In the genomic region with DNA sequence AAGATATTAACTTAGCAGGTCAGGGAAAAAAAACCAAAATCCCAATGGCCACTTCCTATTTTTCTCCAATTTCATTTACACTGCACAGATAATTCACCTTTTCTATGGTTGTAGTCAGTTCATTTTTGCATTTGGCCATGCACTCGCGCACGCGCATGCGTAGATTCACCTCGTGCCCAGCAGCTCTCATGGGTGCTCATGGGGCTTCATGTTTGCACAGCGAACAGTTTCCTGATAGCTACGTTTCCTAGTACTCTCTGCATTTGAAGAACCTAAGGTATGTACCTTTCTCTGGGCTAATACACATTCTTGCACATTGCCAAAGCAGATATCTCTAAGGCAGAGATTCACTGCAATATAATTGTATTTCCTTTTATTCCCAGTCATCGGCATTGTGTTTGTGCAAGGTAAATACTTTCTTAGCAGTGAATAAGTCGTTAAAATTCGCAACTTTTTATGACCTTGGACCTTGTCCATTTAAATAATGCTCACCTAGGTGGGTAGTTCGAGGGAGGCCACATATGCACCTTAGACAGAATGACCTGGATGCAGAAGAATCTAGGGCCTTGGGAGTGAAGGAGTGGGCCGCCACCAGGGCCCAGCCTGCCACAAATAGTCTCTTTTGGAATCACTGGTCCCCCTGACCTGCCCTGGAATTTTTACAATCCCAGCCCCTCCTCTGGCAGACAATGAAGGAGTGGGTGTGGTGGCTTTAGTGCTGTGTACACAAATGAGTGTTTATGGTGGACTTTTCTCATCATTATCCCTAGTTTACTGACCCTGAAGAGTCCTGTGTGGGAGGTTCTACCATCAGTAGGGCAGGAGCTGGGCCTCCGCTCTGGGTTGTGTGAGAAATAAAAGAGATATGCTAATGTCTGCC, we compare ENCODE assay signal across 8 mouse cellular contexts. TPM values are rescaled to one million over a fixed set of nuclear protein-coding genes. Genes with fewer than 3 reads are reported as not detected.
DNase-seq lines count a peak whose midpoint lies in the region; ATAC-seq and TF ChIP-seq lines count a peak whose summit lies in the region.
"Had no signal": no experiment of that assay in that cellular context is flagged by ENCODE, and none has a peak within 500 bp of the region (broad histone marks: within the 10 kb centered on the region; RNA-seq: fewer than 3 reads in every experiment).

No protein-coding gene starts in this region.

- H3K9me3 ChIP-seq in liver, embryonic 11.5 days (ENCODE audit: control insufficient read depth, low read length): no peaks in the 10 kb centered on the region
- H3K9me3 ChIP-seq in liver, embryonic 12.5 days (replicated peaks): no peaks in the 10 kb centered on the region
- no peaks in the 10 kb centered on the region for H3K9me3 ChIP-seq in hindbrain, embryonic 12.5 days (replicated peaks)
- no peaks in the 10 kb centered on the region for H3K9me3 ChIP-seq in lung, postnatal 0 days (ENCODE audit: low read length)

- 0 out of 2 replicates have a peak, but pooled peaks cover 3% of the 10 kb centered on the region for H3K4me1 ChIP-seq in liver, embryonic 11.5 days (replicated peaks; ENCODE audit: control insufficient read depth, insufficient read depth, low read length)
- peaks cover 9% of the 10 kb centered on the region; the same call in 1 of the 2 replicates for H3K4me1 ChIP-seq in liver, embryonic 12.5 days
- H3K4me1 ChIP-seq in hindbrain, embryonic 12.5 days: peaks cover 4% of the 10 kb centered on the region; the same call in 1 of the 2 replicates
- H3K4me1 ChIP-seq in lung, postnatal 0 days (ENCODE audit: insufficient read depth, low read depth, low read length): peaks cover 7% of the 10 kb centered on the region; the same call in 1 of the 2 replicates

- 79% methylated on average over 14 of the region's 14 CpGs for WGBS in liver, embryonic 11.5 days
- WGBS in liver, embryonic 12.5 days (ENCODE audit: insufficient replicate concordance): 77% methylated on average over 14 of the region's 14 CpGs
- 87% methylated on average over 14 of the region's 14 CpGs for whole genome bisulfite sequencing in hindbrain, embryonic 12.5 days
- WGBS in lung, postnatal 0 days: 60% methylated on average over 14 of the region's 14 CpGs

- TF ChIP-seq CTCF in lung, postnatal 0 days (IDR thresholded peaks at IDR 0.05): no peak

- no peaks in the 10 kb centered on the region for H3K27me3 ChIP-seq in liver, embryonic 11.5 days (replicated peaks; ENCODE audit: control insufficient read depth, insufficient read depth, low read length)
- no peaks in the 10 kb centered on the region for H3K27me3 ChIP-seq in liver, embryonic 12.5 days (replicated peaks)
- H3K27me3 ChIP-seq in hindbrain, embryonic 12.5 days: 0 out of 2 replicates have a peak, but pooled peaks cover 3% of the 10 kb centered on the region
- no peaks in the 10 kb centered on the region for H3K27me3 ChIP-seq in lung, postnatal 0 days (replicated peaks; ENCODE audit: insufficient read depth, low read length)
- H3K27me3 ChIP-seq: Patski had no signal

- TF ChIP-seq EP300 in lung, postnatal 0 days (IDR thresholded peaks at IDR 0.05): peak; percentile 86

- peak; percentile 15; the same call in 1 of the 2 replicates for ATAC-seq in liver, embryonic 11.5 days (replicated peaks; ENCODE audit: low FRiP score)
- no peak for ATAC-seq in liver, embryonic 12.5 days
- peak; percentile 32; the same call in 1 of the 2 replicates for ATAC-seq in hindbrain, embryonic 12.5 days (ENCODE audit: low FRiP score)
- peak; percentile 77 for ATAC-seq in lung, postnatal 0 days

- no peak overlapping the region for H3K9ac ChIP-seq in liver, embryonic 11.5 days (ENCODE audit: low read depth, low read length)
- H3K9ac ChIP-seq in liver, embryonic 12.5 days: no peak overlapping the region
- no peak overlapping the region for H3K9ac ChIP-seq in hindbrain, embryonic 12.5 days
- H3K9ac ChIP-seq in lung, postnatal 0 days (replicated peaks; ENCODE audit: low read depth): peak overlapping the region; percentile 13; the same call in 1 of the 2 replicates

- no peak overlapping the region for H3K4me3 ChIP-seq in liver, embryonic 11.5 days (ENCODE audit: low read depth, low read length)
- H3K4me3 ChIP-seq in liver, embryonic 12.5 days: no peak overlapping the region
- H3K4me3 ChIP-seq in hindbrain, embryonic 12.5 days: no peak overlapping the region
- no peak overlapping the region for H3K4me3 ChIP-seq in lung, postnatal 0 days (ENCODE audit: low read depth, low read length)

- H3K27ac ChIP-seq in liver, embryonic 11.5 days (ENCODE audit: low read depth, low read length): no peak overlapping the region
- H3K27ac ChIP-seq in liver, embryonic 12.5 days: no peak overlapping the region
- H3K27ac ChIP-seq in hindbrain, embryonic 12.5 days: no peak overlapping the region
- H3K27ac ChIP-seq in lung, postnatal 0 days (ENCODE audit: low read length): peak overlapping the region; percentile 82

- H3K36me3 ChIP-seq in liver, embryonic 11.5 days (ENCODE audit: control insufficient read depth, insufficient read depth, low read length): no peaks in the 10 kb centered on the region
- H3K36me3 ChIP-seq in liver, embryonic 12.5 days: no peaks in the 10 kb centered on the region
- no peaks in the 10 kb centered on the region for H3K36me3 ChIP-seq in hindbrain, embryonic 12.5 days
- H3K36me3 ChIP-seq in lung, postnatal 0 days (ENCODE audit: insufficient read depth, low read length): no peaks in the 10 kb centered on the region

- no peak for DNase-seq in liver, embryonic 11.5 days (ENCODE audit: low spot score)
- DNase-seq in lung, postnatal 0 days (ENCODE audit: low spot score): peak; percentile 89
- peak; percentile 38 for DNase-seq in yolk sac, embryonic 10.5 days (ENCODE audit: low spot score)
- DNase-seq in natural killer cell, adult 2 months (ENCODE audit: low spot score in 2 of 2): no peak
- no peak for DNase-seq in thymus, postnatal 10 days (ENCODE audit: low spot score in 2 of 2)

- H3K4me2 ChIP-seq in liver, embryonic 11.5 days: no peak overlapping the region
- H3K4me2 ChIP-seq in liver, embryonic 12.5 days: no peak overlapping the region
- H3K4me2 ChIP-seq in hindbrain, embryonic 12.5 days (replicated peaks): no peak overlapping the region; the same call in 1 of the 2 replicates
- no peak overlapping the region for H3K4me2 ChIP-seq in lung, postnatal 0 days (replicated peaks; ENCODE audit: low read depth, low read length)

RNA-seq across cellular contexts. Expression of gene Scgb1a1, which starts 6.2 kb away (rescaled TPM):
- not detected in 2 replicates for polyA plus RNA-seq in liver, embryonic 11.5 days (2014; fragmentation: Nextera tagmentation; extraction: Ambion mirVana)
- polyA plus RNA-seq in liver, embryonic 12.5 days (2016; fragmentation: Nextera tagmentation; extraction: Ambion mirVana): not detected in 2 replicates
- polyA plus RNA-seq in hindbrain, embryonic 12.5 days (2016; fragmentation: Nextera tagmentation; extraction: Ambion mirVana): not detected in 2 replicates
- 26,192 and 26,425 TPM in 2 replicates for polyA plus RNA-seq in lung, postnatal 0 days (2015; fragmentation: Nextera tagmentation; extraction: Ambion mirVana)
- polyA plus RNA-seq: Patski had no signal

RNA-seq across cellular contexts. Expression of gene Asrgl1, which starts 53.9 kb away (rescaled TPM):
- 21.2 and 25.1 TPM in 2 replicates for polyA plus RNA-seq in liver, embryonic 11.5 days (2014; fragmentation: Nextera tagmentation; extraction: Ambion mirVana)
- polyA plus RNA-seq in liver, embryonic 12.5 days (2016; fragmentation: Nextera tagmentation; extraction: Ambion mirVana): 13.2 and 13.6 TPM in 2 replicates
- 16.8 and 18.0 TPM in 2 replicates for polyA plus RNA-seq in hindbrain, embryonic 12.5 days (2016; fragmentation: Nextera tagmentation; extraction: Ambion mirVana)
- 5.9 and 7.9 TPM in 2 replicates for polyA plus RNA-seq in lung, postnatal 0 days (2015; fragmentation: Nextera tagmentation; extraction: Ambion mirVana)

Comparison
In these comparisons a context has a peak if more than half of its experiments do, and no peak if none do; other contexts are left out.
1. DNase-seq: peak in lung, postnatal 0 days (single experiment) and yolk sac, embryonic 10.5 days (single experiment); none in liver, embryonic 11.5 days (single experiment), natural killer cell, adult 2 months (0 of 2) and thymus, postnatal 10 days (0 of 2).
2. RNA of gene Scgb1a1, which starts 6.2 kb away (polyA plus RNA-seq): 26,192 to 26,425 TPM in lung, postnatal 0 days; not detected in liver, embryonic 11.5 days, not detected in liver, embryonic 12.5 days and not detected in hindbrain, embryonic 12.5 days; every median in the first group is over 1,000 times any median in the second.